Mouse (Mus musculus) ES-Bruce4 (cell line): ENCODE measurements around the gene Cnot8.

Experiments
- EP300 ChIP-seq: IDR thresholded peaks from 2 replicates; pipeline ENCODE4 v1.6.1; 2011; ENCODE audit warnings: low read depth, low read length; ENCODE audit not compliant: insufficient read depth
- POLR2A ChIP-seq: IDR thresholded peaks from one replicate; pipeline ENCODE4 v1.8.1; 2011; ENCODE audit warnings: low read length; ENCODE audit not compliant: insufficient read depth

DNA sequence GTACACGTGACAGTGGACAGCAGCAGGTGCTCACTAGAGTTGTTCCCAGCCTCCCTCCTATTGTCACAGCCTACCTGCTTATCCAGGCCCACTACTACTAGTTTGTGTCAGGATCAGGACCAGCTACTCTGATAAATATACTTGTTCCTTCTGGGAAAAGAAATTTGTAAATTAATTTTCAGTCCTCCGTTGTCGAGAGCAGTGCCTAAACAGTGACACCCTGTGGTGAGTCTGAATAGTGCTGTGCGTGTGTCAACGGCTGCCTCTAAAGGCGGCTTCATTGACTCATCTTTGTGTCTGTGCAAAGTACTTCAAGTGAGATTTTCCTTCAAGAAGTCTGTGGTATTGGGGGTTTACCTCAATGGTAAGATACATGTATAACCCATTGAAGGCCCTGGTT, 46.5 kb upstream of the Cnot8 start:
- TF ChIP-seq POLR2A = no peak
- no peak for TF ChIP-seq EP300
